Mouse (Mus musculus): ENCODE results near the gene Gm42906. TPM values are rescaled to one million over a fixed set of nuclear protein-coding genes. Genes with fewer than 3 reads are reported as not detected.

Gene Gm42906
- polyA plus RNA-seq, 1 experiment from 2014 or later, result 0.66 TPM

- Histone ChIP-seq H3K4me1 (ENCODE audit: insufficient read depth, low read depth, low read length) (no peaks in the 10 kb centered on the region), H3K4me3 (ENCODE audit: low read depth, low read length) (no peak overlapping the region), H3K9me3 (ENCODE audit: low read length) (no peaks in the 10 kb centered on the region), H3K27me3 (replicated peaks; ENCODE audit: insufficient read depth, low read length) (no peaks in the 10 kb centered on the region), H3K36me3 (ENCODE audit: insufficient read depth, low read length) (no peaks in the 10 kb centered on the region), H3K27ac (ENCODE audit: low read length) (no peak overlapping the region), H3K4me2 (replicated peaks; ENCODE audit: low read depth, low read length) (no peak overlapping the region), H3K9ac (replicated peaks; ENCODE audit: low read depth) (no peak overlapping the region)
- WGBS, result 84% methylated on average over 2 of the region's 2 CpGs
- no peak for DNase-seq (ENCODE audit: low spot score)
- TF ChIP-seq CTCF (IDR thresholded peaks at IDR 0.05) (no peak), EP300 (IDR thresholded peaks at IDR 0.05) (no peak)
- no peak for ATAC-seq
These were observed 48.1 kb downstream of the Gm42906 start for GRCm38 (mm10) chr5:151379896-151380295.

- no peak for ATAC-seq
- no peak for TF ChIP-seq EP300 (IDR thresholded peaks at IDR 0.05)
- TF ChIP-seq CTCF (IDR thresholded peaks at IDR 0.05), result no peak
- Histone ChIP-seq H3K9ac (replicated peaks; ENCODE audit: low read depth) (no peak overlapping the region), H3K4me3 (ENCODE audit: low read depth, low read length) (no peak overlapping the region), H3K4me1 (ENCODE audit: insufficient read depth, low read depth, low read length) (no peaks in the 10 kb centered on the region), H3K27ac (ENCODE audit: low read length) (no peak overlapping the region), H3K27me3 (replicated peaks; ENCODE audit: insufficient read depth, low read length) (no peaks in the 10 kb centered on the region), H3K36me3 (ENCODE audit: insufficient read depth, low read length) (no peaks in the 10 kb centered on the region), H3K9me3 (ENCODE audit: low read length) (no peaks in the 10 kb centered on the region), H3K4me2 (replicated peaks; ENCODE audit: low read depth, low read length) (no peak overlapping the region)
- 85% methylated on average over 2 of the region's 2 CpGs for WGBS
- DNase-seq (ENCODE audit: low spot score), result no peak
These were observed 48.8 kb downstream of the Gm42906 start for GRCm38 (mm10) chr5:151379210-151379609.

- Histone ChIP-seq H3K36me3 (ENCODE audit: insufficient read depth, low read length) (no peaks in the 10 kb centered on the region), H3K27me3 (replicated peaks; ENCODE audit: insufficient read depth, low read length) (no peaks in the 10 kb centered on the region), H3K27ac (ENCODE audit: low read length) (no peak overlapping the region), H3K4me1 (ENCODE audit: insufficient read depth, low read depth, low read length) (no peaks in the 10 kb centered on the region), H3K9ac (replicated peaks; ENCODE audit: low read depth) (no peak overlapping the region), H3K4me2 (replicated peaks; ENCODE audit: low read depth, low read length) (no peak overlapping the region), H3K4me3 (ENCODE audit: low read depth, low read length) (no peak overlapping the region), H3K9me3 (ENCODE audit: low read length) (no peaks in the 10 kb centered on the region)
- WGBS, result 86% methylated on average over 4 of the region's 4 CpGs
- no peak for TF ChIP-seq CTCF (IDR thresholded peaks at IDR 0.05)
- TF ChIP-seq EP300 (IDR thresholded peaks at IDR 0.05), result no peak
- ATAC-seq (no peak), DNase-seq (ENCODE audit: low spot score) (no peak)
These were observed 51.0 kb downstream of the Gm42906 start for GRCm38 (mm10) chr5:151376931-151377330.

- Histone ChIP-seq H3K4me3 (ENCODE audit: low read depth, low read length) (no peak overlapping the region), H3K9me3 (ENCODE audit: low read length) (no peaks in the 10 kb centered on the region), H3K36me3 (ENCODE audit: insufficient read depth, low read length) (no peaks in the 10 kb centered on the region), H3K4me2 (replicated peaks; ENCODE audit: low read depth, low read length) (no peak overlapping the region), H3K4me1 (ENCODE audit: insufficient read depth, low read depth, low read length) (no peaks in the 10 kb centered on the region), H3K27me3 (replicated peaks; ENCODE audit: insufficient read depth, low read length) (no peaks in the 10 kb centered on the region), H3K9ac (replicated peaks; ENCODE audit: low read depth) (no peak overlapping the region), H3K27ac (ENCODE audit: low read length) (no peak overlapping the region)
- ATAC-seq (no peak), DNase-seq (ENCODE audit: low spot score) (no peak)
- TF ChIP-seq CTCF (IDR thresholded peaks at IDR 0.05), result no peak
- no peak for TF ChIP-seq EP300 (IDR thresholded peaks at IDR 0.05)
- 52% methylated on average over 2 of the region's 2 CpGs for WGBS
These were observed 53.1 kb downstream of the Gm42906 start for GRCm38 (mm10) chr5:151374825-151375224.

GRCm38 (mm10) chr5:151371130-151371529 lies 56.8 kb downstream of the Gm42906 start:
- TF ChIP-seq CTCF (IDR thresholded peaks at IDR 0.05), result no peak
- TF ChIP-seq EP300 (IDR thresholded peaks at IDR 0.05), result no peak
- Histone ChIP-seq H3K27me3 (replicated peaks; ENCODE audit: insufficient read depth, low read length) (no peaks in the 10 kb centered on the region), H3K4me1 (ENCODE audit: insufficient read depth, low read depth, low read length) (peaks cover 4% of the 10 kb centered on the region; the same call in 1 of the 2 replicates), H3K9me3 (ENCODE audit: low read length) (no peaks in the 10 kb centered on the region), H3K4me3 (ENCODE audit: low read depth, low read length) (no peak overlapping the region), H3K36me3 (ENCODE audit: insufficient read depth, low read length) (no peaks in the 10 kb centered on the region), H3K4me2 (replicated peaks; ENCODE audit: low read depth, low read length) (no peak overlapping the region), H3K27ac (ENCODE audit: low read length) (no peak overlapping the region), H3K9ac (replicated peaks; ENCODE audit: low read depth) (no peak overlapping the region)
- no peak for ATAC-seq
- no peak for DNase-seq (ENCODE audit: low spot score)
- 77% methylated on average over 2 of the region's 2 CpGs for WGBS

- H3K9ac ChIP-seq (replicated peaks; ENCODE audit: low read depth), result peak overlapping the region; percentile 59
- no peaks in the 10 kb centered on the region for H3K27me3 ChIP-seq (replicated peaks; ENCODE audit: insufficient read depth, low read length)
- 34% methylated on average over 5 of the region's 5 CpGs for WGBS
- peak overlapping the region; percentile 65 for H3K4me2 ChIP-seq (replicated peaks; ENCODE audit: low read depth, low read length)
- TF ChIP-seq CTCF (IDR thresholded peaks at IDR 0.05) (no peak), EP300 (IDR thresholded peaks at IDR 0.05) (no peak)
- no peaks in the 10 kb centered on the region for H3K9me3 ChIP-seq (ENCODE audit: low read length)
- H3K4me3 ChIP-seq (ENCODE audit: low read depth, low read length), result peak overlapping the region; percentile 56
- H3K4me1 ChIP-seq (ENCODE audit: insufficient read depth, low read depth, low read length), result peaks cover 4% of the 10 kb centered on the region; the same call in 1 of the 2 replicates
- H3K27ac ChIP-seq (ENCODE audit: low read length), result peak overlapping the region; percentile 97
- ATAC-seq, result no peak
- no peaks in the 10 kb centered on the region for H3K36me3 ChIP-seq (ENCODE audit: insufficient read depth, low read length)
- DNase-seq (ENCODE audit: low spot score), result peak; percentile 39
These were observed 58.6 kb downstream of the Gm42906 start for GRCm38 (mm10) chr5:151369306-151369721.

Data from lung, postnatal 0 days (tissue).